Mouse (Mus musculus) leukemia stem cell, adult 10-12 weeks (primary cell): ENCODE data around the gene Diras2. TPM values are rescaled to one million over a fixed set of nuclear protein-coding genes. Genes with fewer than 3 reads are reported as not detected.

Experiments
- polyA plus RNA-seq: library from polyadenylated mRNA; stranded (reverse); fragments of >175 nt; gene quantifications from 2 replicates; pipeline ENCODE4 v1.2.3, GENCODE M21; 2012; ENCODE audit warnings: low replicate concordance

The Diras2 gene
- 0.03 and 0.06 TPM in 2 replicates for polyA plus RNA-seq

DNA sequence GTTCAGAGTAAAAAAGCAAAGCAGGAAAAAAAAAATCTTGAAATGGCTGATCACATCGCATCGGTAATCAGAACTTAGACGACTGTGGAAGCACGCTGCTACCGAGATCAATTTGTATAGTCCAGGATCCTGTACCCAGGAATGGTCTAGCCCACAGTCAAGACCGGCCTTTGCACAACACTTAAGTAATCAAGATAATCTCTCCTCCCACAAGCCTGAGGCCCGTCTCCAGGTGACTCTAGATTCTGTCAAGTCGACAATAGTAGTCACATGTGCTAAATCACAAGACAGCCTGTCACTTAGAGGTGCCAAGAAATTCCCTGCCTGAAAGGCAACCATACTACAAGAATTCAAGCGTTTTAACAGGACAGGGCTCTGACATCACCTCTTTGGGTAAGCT lies at the start of gene Diras2:
Diras2 (minus strand) TSS at position 159 of the 400 bp plus-strand sequence.

Other genes with a start within 250 kb of the Diras2 start
- 23.2 and 30.3 TPM in 2 replicates for gene Syk, start 51.9 kb upstream of the Diras2 start, polyA plus RNA-seq